ENCODE assay signal across 13 mouse cellular contexts in the genomic region with DNA sequence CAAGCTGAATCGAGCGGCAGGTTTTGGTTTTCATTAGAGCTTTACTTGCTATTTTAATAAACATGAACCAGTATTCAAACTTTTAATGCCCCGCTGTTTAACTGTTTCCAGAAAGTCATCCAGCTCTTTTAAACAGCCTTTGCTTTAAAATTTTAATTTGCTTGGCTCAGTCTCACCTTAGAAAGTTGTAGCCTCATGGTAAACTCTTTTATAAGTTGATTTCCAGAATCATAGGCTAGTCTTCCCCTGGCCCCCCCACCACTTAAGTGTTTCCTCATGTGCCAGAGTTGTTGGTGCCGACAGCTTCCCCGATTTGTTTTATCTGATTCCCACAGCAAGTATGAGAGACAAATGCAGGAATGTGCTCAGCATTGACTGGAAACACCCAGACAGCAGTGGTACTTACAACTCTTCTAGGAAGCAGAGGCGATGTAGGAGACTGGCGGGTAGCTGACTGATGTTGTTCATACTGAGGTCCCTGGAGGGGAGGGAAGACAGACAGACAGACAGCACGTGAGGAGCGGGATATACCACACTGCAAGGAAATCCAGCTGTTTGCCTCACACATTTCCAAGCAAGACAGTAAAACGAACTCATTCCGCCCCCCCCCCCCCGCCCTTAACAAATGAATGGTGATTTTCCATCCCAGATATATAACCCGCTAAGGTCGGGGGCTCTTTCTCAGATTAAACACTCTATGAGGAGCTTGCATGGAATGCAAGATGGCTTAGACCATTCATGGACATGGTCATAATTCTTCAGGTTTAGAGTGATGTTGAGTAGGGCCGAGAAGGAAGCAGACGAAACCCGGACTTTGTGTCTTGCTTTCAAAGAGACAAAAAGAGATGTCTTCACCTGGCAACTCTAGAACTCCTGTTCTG. TPM values are rescaled to one million over a fixed set of nuclear protein-coding genes. Genes with fewer than 3 reads are reported as not detected.
DNase-seq lines count a peak whose midpoint lies in the region; ATAC-seq and TF ChIP-seq lines count a peak whose summit lies in the region.
"Had no signal": no experiment of that assay in that cellular context is flagged by ENCODE, and none has a peak within 500 bp of the region (broad histone marks: within the 10 kb centered on the region; RNA-seq: fewer than 3 reads in every experiment).

No protein-coding gene starts in this region.

- peaks cover 9% of the 10 kb centered on the region for H3K4me1 ChIP-seq in midbrain, embryonic 12.5 days
- no peaks in the 10 kb centered on the region for H3K4me1 ChIP-seq in midbrain, embryonic 16.5 days (ENCODE audit: control insufficient read depth, insufficient read depth, low read length)
- H3K4me1 ChIP-seq in limb, embryonic 14.5 days (ENCODE audit: control insufficient read depth, insufficient read depth, low read length): peaks cover 20% of the 10 kb centered on the region
- no peaks in the 10 kb centered on the region for H3K4me1 ChIP-seq in intestine, embryonic 16.5 days (ENCODE audit: control insufficient read depth, insufficient read depth, low read length)

- WGBS in midbrain, embryonic 12.5 days: 32% methylated on average over 17 of the region's 17 CpGs
- 27% methylated on average over 17 of the region's 17 CpGs for WGBS in midbrain, embryonic 16.5 days
- WGBS in limb, embryonic 14.5 days: 19% methylated on average over 17 of the region's 17 CpGs
- WGBS in intestine, embryonic 16.5 days: 76% methylated on average over 17 of the region's 17 CpGs

- peak overlapping the region; percentile 10; the same call in 1 of the 2 replicates for H3K4me2 ChIP-seq in midbrain, embryonic 12.5 days (replicated peaks)
- H3K4me2 ChIP-seq in midbrain, embryonic 16.5 days (ENCODE audit: low read length): no peak overlapping the region
- peak overlapping the region; percentile 42 for H3K4me2 ChIP-seq in limb, embryonic 14.5 days (replicated peaks; ENCODE audit: low read depth, low read length, severe bottlenecking)
- no peak overlapping the region for H3K4me2 ChIP-seq in intestine, embryonic 16.5 days (ENCODE audit: low read depth, low read length)

- ATAC-seq in midbrain, embryonic 12.5 days (ENCODE audit: low FRiP score, low read depth): no peak
- ATAC-seq in midbrain, embryonic 16.5 days: no peak
- ATAC-seq in limb, embryonic 14.5 days (ENCODE audit: low FRiP score, low read depth): peak; percentile 79
- no peak for ATAC-seq in intestine, embryonic 16.5 days
- ATAC-seq: lung, postnatal 0 days had no signal

- peak; percentile 74 for DNase-seq in forelimb bud, embryonic 11.5 days (ENCODE audit: low read depth, low spot score)
- DNase-seq in limb, embryonic 14.5 days (ENCODE audit: low spot score): peak; percentile 75
- no peak for DNase-seq in MN1 (ENCODE audit: low spot score)
- DNase-seq in layer of hippocampus, postnatal 25 days (ENCODE audit: extremely low spot score in 1 of 2, low spot score in 1 of 2): no peak
- DNase-seq: gastrocnemius, postnatal 25 days; kidney, postnatal 25 days had no signal

- H3K9me3 ChIP-seq in midbrain, embryonic 12.5 days: no peaks in the 10 kb centered on the region
- no peaks in the 10 kb centered on the region for H3K9me3 ChIP-seq in midbrain, embryonic 16.5 days (replicated peaks; ENCODE audit: control insufficient read depth, low read length, poor library complexity, severe bottlenecking)
- no peaks in the 10 kb centered on the region for H3K9me3 ChIP-seq in limb, embryonic 14.5 days (ENCODE audit: control insufficient read depth, low read length)
- no peaks in the 10 kb centered on the region for H3K9me3 ChIP-seq in intestine, embryonic 16.5 days (ENCODE audit: control insufficient read depth, low read length)

- no peak overlapping the region for H3K27ac ChIP-seq in midbrain, embryonic 12.5 days (replicated peaks)
- no peak overlapping the region for H3K27ac ChIP-seq in midbrain, embryonic 16.5 days (ENCODE audit: low read length)
- peak overlapping the region; percentile 62; the same call in 1 of the 2 replicates for H3K27ac ChIP-seq in limb, embryonic 14.5 days (replicated peaks; ENCODE audit: low read depth, low read length)
- H3K27ac ChIP-seq in intestine, embryonic 16.5 days (ENCODE audit: low read length): no peak overlapping the region
- H3K27ac ChIP-seq: stomach, postnatal 0 days had no signal

- TF ChIP-seq POLR2A in limb, embryonic 14.5 days (IDR thresholded peaks at IDR 0.05; ENCODE audit: borderline replicate concordance, extremely low read depth, insufficient read depth, insufficient read length): no peak

- no peaks in the 10 kb centered on the region for H3K36me3 ChIP-seq in midbrain, embryonic 12.5 days
- H3K36me3 ChIP-seq in midbrain, embryonic 16.5 days (ENCODE audit: control insufficient read depth, insufficient read depth, low read length): no peaks in the 10 kb centered on the region
- H3K36me3 ChIP-seq in limb, embryonic 14.5 days (ENCODE audit: control insufficient read depth, insufficient read depth, low read length): no peaks in the 10 kb centered on the region
- no peaks in the 10 kb centered on the region for H3K36me3 ChIP-seq in intestine, embryonic 16.5 days (ENCODE audit: control insufficient read depth, insufficient read depth, low read length)

- no peak overlapping the region for H3K4me3 ChIP-seq in midbrain, embryonic 12.5 days
- no peak overlapping the region for H3K4me3 ChIP-seq in midbrain, embryonic 16.5 days (ENCODE audit: low read depth, low read length)
- H3K4me3 ChIP-seq in limb, embryonic 14.5 days (replicated peaks; ENCODE audit: low read length): no peak overlapping the region; the same call in 1 of the 2 replicates
- no peak overlapping the region for H3K4me3 ChIP-seq in intestine, embryonic 16.5 days (ENCODE audit: low read length)

- H3K27me3 ChIP-seq in midbrain, embryonic 12.5 days: 0 out of 2 replicates have a peak, but pooled peaks cover 3% of the 10 kb centered on the region
- no peaks in the 10 kb centered on the region for H3K27me3 ChIP-seq in midbrain, embryonic 16.5 days (ENCODE audit: control insufficient read depth, insufficient read depth, low read depth, low read length)
- no peaks in the 10 kb centered on the region for H3K27me3 ChIP-seq in limb, embryonic 14.5 days (ENCODE audit: control insufficient read depth, insufficient read depth, low read length)
- H3K27me3 ChIP-seq in intestine, embryonic 16.5 days (replicated peaks; ENCODE audit: control insufficient read depth, insufficient read depth, low read length): no peaks in the 10 kb centered on the region
- H3K27me3 ChIP-seq: CH12.LX had no signal

- H3K9ac ChIP-seq in midbrain, embryonic 12.5 days (replicated peaks): no peak overlapping the region
- H3K9ac ChIP-seq in midbrain, embryonic 16.5 days (ENCODE audit: low read depth, low read length): no peak overlapping the region
- H3K9ac ChIP-seq in limb, embryonic 14.5 days (ENCODE audit: low read depth, low read length, severe bottlenecking): no peak overlapping the region
- H3K9ac ChIP-seq in intestine, embryonic 16.5 days (ENCODE audit: low read depth, low read length): no peak overlapping the region

RNA-seq across cellular contexts. Expression of a gene that starts 49.3 kb away (rescaled TPM):
- polyA plus RNA-seq in midbrain, embryonic 12.5 days (2016; fragmentation: Nextera tagmentation; extraction: Ambion mirVana): 0.39 and 0.66 TPM in 2 replicates
- 0.21 and 0.43 TPM in 2 replicates for polyA plus RNA-seq in midbrain, embryonic 16.5 days (2015; fragmentation: Nextera tagmentation; extraction: Ambion mirVana)
- not detected in 2 replicates for polyA plus RNA-seq in limb, embryonic 14.5 days (2012; rRNA removed)
- not detected in 2 replicates for polyA plus RNA-seq in limb, embryonic 14.5 days (2014; fragmentation: Nextera tagmentation; extraction: Ambion mirVana)
- polyA plus RNA-seq in intestine, embryonic 16.5 days (2015; fragmentation: Nextera tagmentation; extraction: Ambion mirVana): not detected in 2 replicates
- total RNA-seq in layer of hippocampus, postnatal 25 days (2021): under 1 TPM; 0.54 to 0.75 TPM
- total RNA-seq: CH12.LX; gastrocnemius, postnatal 25 days had no signal
- polyA plus RNA-seq: heart, postnatal 0 days; lung, postnatal 0 days; stomach, postnatal 0 days had no signal

Comparison
In these comparisons a context has a peak if more than half of its experiments do, and no peak if none do; other contexts are left out.
1. H3K4me2 ChIP-seq: peak in midbrain, embryonic 12.5 days (single experiment) and limb, embryonic 14.5 days (single experiment); none in midbrain, embryonic 16.5 days (single experiment) and intestine, embryonic 16.5 days (single experiment).
2. DNase-seq: peak in forelimb bud, embryonic 11.5 days (single experiment) and limb, embryonic 14.5 days (single experiment); none in MN1 (single experiment) and layer of hippocampus, postnatal 25 days (0 of 2).